Comparison of ENCODE assay signal across 13 mouse cellular contexts in genomic region chr6:30112349-30113132, GRCm38 (mm10).
DNase-seq lines count a peak whose midpoint lies in the region; ATAC-seq and TF ChIP-seq lines count a peak whose summit lies in the region.
"Had no signal": no experiment of that assay in that cellular context is flagged by ENCODE, and none has a peak within 500 bp of the region (broad histone marks: within the 10 kb centered on the region; RNA-seq: fewer than 3 reads in every experiment).

No protein-coding gene starts in this region.

- no peak overlapping the region for H3K4me3 ChIP-seq in forebrain, embryonic 14.5 days (ENCODE audit: low read depth, low read length)
- no peak overlapping the region for H3K4me3 ChIP-seq in forebrain, embryonic 13.5 days
- H3K4me3 ChIP-seq in lung, embryonic 14.5 days (ENCODE audit: low read depth, low read length): no peak overlapping the region
- H3K4me3 ChIP-seq in midbrain, postnatal 0 days (ENCODE audit: low read depth, low read length): no peak overlapping the region
- H3K4me3 ChIP-seq: heart, embryonic 12.5 days had no signal

- no peak overlapping the region for H3K4me2 ChIP-seq in forebrain, embryonic 14.5 days (ENCODE audit: low read length)
- H3K4me2 ChIP-seq in forebrain, embryonic 13.5 days: no peak overlapping the region
- no peak overlapping the region for H3K4me2 ChIP-seq in lung, embryonic 14.5 days
- H3K4me2 ChIP-seq in midbrain, postnatal 0 days (ENCODE audit: low read depth, low read length, poor library complexity, severe bottlenecking): no peak overlapping the region
- H3K4me2 ChIP-seq: heart, embryonic 12.5 days had no signal

- H3K9me3 ChIP-seq in forebrain, embryonic 14.5 days (replicated peaks; ENCODE audit: control insufficient read depth, low read length): no peaks in the 10 kb centered on the region
- H3K9me3 ChIP-seq in forebrain, embryonic 13.5 days (replicated peaks): no peaks in the 10 kb centered on the region
- H3K9me3 ChIP-seq in lung, embryonic 14.5 days (ENCODE audit: low read depth, low read length): no peaks in the 10 kb centered on the region
- no peaks in the 10 kb centered on the region for H3K9me3 ChIP-seq in midbrain, postnatal 0 days (ENCODE audit: low read length)

- H3K27ac ChIP-seq in forebrain, embryonic 14.5 days (ENCODE audit: low read depth, low read length): no peak overlapping the region
- no peak overlapping the region for H3K27ac ChIP-seq in forebrain, embryonic 13.5 days
- H3K27ac ChIP-seq in lung, embryonic 14.5 days (ENCODE audit: low read depth): no peak overlapping the region
- H3K27ac ChIP-seq in midbrain, postnatal 0 days (ENCODE audit: low read depth, low read length): no peak overlapping the region

- ATAC-seq in forebrain, embryonic 14.5 days: no peak
- ATAC-seq in forebrain, embryonic 13.5 days: no peak
- no peak for ATAC-seq in lung, embryonic 14.5 days (ENCODE audit: insufficient read depth)
- ATAC-seq in midbrain, postnatal 0 days (ENCODE audit: low FRiP score): no peak
- ATAC-seq: hindbrain, embryonic 16.5 days had no signal

- H3K36me3 ChIP-seq in forebrain, embryonic 14.5 days (ENCODE audit: control insufficient read depth, insufficient read depth, low read length): peaks cover 65% of the 10 kb centered on the region
- H3K36me3 ChIP-seq in forebrain, embryonic 13.5 days (ENCODE audit: poor library complexity, severe bottlenecking): peaks cover 76% of the 10 kb centered on the region
- peaks cover 74% of the 10 kb centered on the region for H3K36me3 ChIP-seq in lung, embryonic 14.5 days (ENCODE audit: insufficient read depth)
- peaks cover 30% of the 10 kb centered on the region; the same call in 1 of the 2 replicates for H3K36me3 ChIP-seq in midbrain, postnatal 0 days (ENCODE audit: insufficient read depth, low read length)

- 0 out of 2 replicates have a peak, but pooled peaks have one; percentile 13 for TF ChIP-seq CTCF in lung, embryonic 14.5 days (IDR thresholded peaks at IDR 0.05; ENCODE audit: low read depth)
- peak; percentile 44 for TF ChIP-seq CTCF in midbrain, postnatal 0 days (IDR thresholded peaks at IDR 0.05)

- no peaks in the 10 kb centered on the region for H3K4me1 ChIP-seq in forebrain, embryonic 14.5 days (ENCODE audit: control insufficient read depth, insufficient read depth, low read length)
- H3K4me1 ChIP-seq in forebrain, embryonic 13.5 days: no peaks in the 10 kb centered on the region
- H3K4me1 ChIP-seq in lung, embryonic 14.5 days (ENCODE audit: insufficient read depth): no peaks in the 10 kb centered on the region
- H3K4me1 ChIP-seq in midbrain, postnatal 0 days (ENCODE audit: insufficient read depth, low read length): no peaks in the 10 kb centered on the region
- H3K4me1 ChIP-seq: heart, embryonic 12.5 days had no signal

- H3K9ac ChIP-seq in forebrain, embryonic 14.5 days (ENCODE audit: low read length): no peak overlapping the region
- no peak overlapping the region for H3K9ac ChIP-seq in forebrain, embryonic 13.5 days
- no peak overlapping the region for H3K9ac ChIP-seq in lung, embryonic 14.5 days
- no peak overlapping the region for H3K9ac ChIP-seq in midbrain, postnatal 0 days (replicated peaks; ENCODE audit: low read length, poor library complexity, severe bottlenecking)
- H3K9ac ChIP-seq: heart, embryonic 12.5 days had no signal

- DNase-seq in forebrain, embryonic 14.5 days (ENCODE audit: low spot score): peak; percentile 52
- no peak for DNase-seq in lung, embryonic 14.5 days
- no peak for DNase-seq in lung, postnatal 36 days
- peak; percentile 65 for DNase-seq in R1 (ENCODE audit: low read depth, low spot score)
- DNase-seq in midbrain, postnatal 0 days (ENCODE audit: low spot score): peak; percentile 6
- DNase-seq in kidney, postnatal 36 days: no peak
- no peak for DNase-seq in heart, postnatal 10 days
- DNase-seq: kidney, postnatal 4 days; lung, adult 2 months; thymus, postnatal 36 days had no signal

- intact Hi-C loops in heart, postnatal 10 days (cut with DNase I): no loop called here

- H3K27me3 ChIP-seq in forebrain, embryonic 14.5 days (replicated peaks; ENCODE audit: control insufficient read depth, insufficient read depth, low read length): no peaks in the 10 kb centered on the region
- H3K27me3 ChIP-seq in forebrain, embryonic 13.5 days: no peaks in the 10 kb centered on the region
- no peaks in the 10 kb centered on the region for H3K27me3 ChIP-seq in lung, embryonic 14.5 days (ENCODE audit: insufficient read depth, low read length)
- H3K27me3 ChIP-seq in midbrain, postnatal 0 days (ENCODE audit: insufficient read depth, low read length): no peaks in the 10 kb centered on the region
- H3K27me3 ChIP-seq: heart, embryonic 12.5 days had no signal

- 48% methylated on average over 4 of the region's 4 CpGs for WGBS in forebrain, embryonic 14.5 days
- WGBS in forebrain, embryonic 13.5 days: 59% methylated on average over 4 of the region's 4 CpGs
- WGBS in lung, embryonic 14.5 days: 94% methylated on average over 4 of the region's 4 CpGs
- WGBS in midbrain, postnatal 0 days: 75% methylated on average over 4 of the region's 4 CpGs

Comparison
In these comparisons a context has a peak if more than half of its experiments do, and no peak if none do; other contexts are left out.
1. DNase-seq: peak in forebrain, embryonic 14.5 days (single experiment), R1 (single experiment) and midbrain, postnatal 0 days (single experiment); none in lung, embryonic 14.5 days (single experiment), lung, postnatal 36 days (single experiment), kidney, postnatal 36 days (0 of 2) and heart, postnatal 10 days (0 of 2).